Mouse (Mus musculus): ENCODE data around the gene Cabs1.

Cabs1 gene

GRCm38 (mm10) chr5:87979139-87979538 lies at the start of gene Cabs1:
Cabs1 (plus strand) TSS chr5:87979439.
- DNase-seq: no peak

- no peak for DNase-seq
Measured at GRCm38 (mm10) chr5:87931603-87932002, 47.6 kb upstream of the Cabs1 start.

- no peak for DNase-seq
Measured at GRCm38 (mm10) chr5:87940752-87941151, 38.5 kb upstream of the Cabs1 start.

- DNase-seq: no peak
Measured at GRCm38 (mm10) chr5:87942515-87942914, 36.7 kb upstream of the Cabs1 start.

DNA sequence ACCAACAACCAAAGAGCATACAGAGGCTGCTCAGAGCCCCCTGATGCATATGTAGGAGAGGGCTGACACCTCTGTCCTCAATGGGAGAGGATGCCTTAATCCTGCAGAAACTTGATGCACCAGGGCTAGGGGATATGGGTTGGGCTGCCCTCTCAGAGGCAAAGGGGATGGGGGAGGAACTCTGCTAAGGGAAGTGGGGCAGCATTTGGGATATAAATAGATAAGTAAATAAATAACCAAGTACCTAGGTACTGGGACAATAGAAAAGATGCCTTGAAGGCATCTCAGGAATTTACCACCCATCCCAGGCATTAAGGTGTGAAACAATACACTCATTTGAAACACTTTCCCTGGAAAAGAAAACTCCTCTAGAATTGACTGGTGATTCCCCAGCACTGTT lies 27.4 kb upstream of the Cabs1 start:
- DNase-seq: no peak

- DNase-seq: no peak
Measured at GRCm38 (mm10) chr5:87969201-87969600, 10.0 kb upstream of the Cabs1 start, which contains the start of the genes 2310003L06Rik and Gm28434. 2310003L06Rik (plus strand) TSS chr5:87969459. Gm28434 (plus strand) TSS chr5:87969517.

GRCm38 (mm10) chr5:87982468-87983214 lies 3.4 kb downstream of the Cabs1 start:
- no peak for DNase-seq

DNA sequence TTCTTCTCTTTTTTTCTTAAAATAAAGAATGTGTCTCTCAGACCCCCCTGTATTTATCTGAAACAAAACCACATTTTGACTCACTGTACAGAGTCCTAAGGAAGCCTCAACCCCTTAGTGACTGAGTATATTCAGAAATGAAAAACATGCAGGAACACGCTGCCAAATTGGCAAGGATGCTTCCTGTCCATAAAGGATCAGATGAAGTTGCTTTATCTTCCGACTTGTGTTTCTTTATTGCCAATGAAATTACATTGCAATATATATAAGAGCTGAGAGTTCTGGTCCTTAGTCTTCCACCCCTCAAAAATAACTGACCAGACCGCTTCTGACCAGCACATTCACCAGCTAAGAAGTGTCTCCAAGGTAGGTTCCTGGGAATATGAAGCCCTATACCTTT lies 23.0 kb downstream of the Cabs1 start, which contains the start of gene Smr3a:
TSS of gene Smr3a (plus strand) at position 301 of the 400 bp plus-strand sequence.
- DNase-seq: no peak

DNA sequence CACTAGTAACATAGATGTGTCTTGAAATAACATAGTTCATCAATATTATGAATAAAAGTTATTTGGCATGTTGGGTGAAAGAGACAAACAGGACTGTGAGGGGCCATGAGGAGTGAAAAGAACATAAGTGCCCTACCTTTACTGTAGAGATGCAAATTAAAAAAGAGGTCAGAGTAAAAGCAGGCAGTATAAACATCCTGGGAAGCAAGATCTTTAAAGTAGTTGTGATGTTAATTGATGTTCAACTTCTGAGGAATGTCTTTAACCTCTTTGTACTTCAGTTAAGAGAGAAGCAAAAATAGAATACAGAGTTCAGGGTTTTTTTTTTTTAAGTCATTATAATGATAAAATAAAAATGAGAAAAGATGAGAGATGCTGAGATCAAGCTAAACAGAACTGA lies 26.0 kb downstream of the Cabs1 start:
- DNase-seq: no peak

Data from spleen, adult 18-20 months (tissue).